In the genomic region with DNA sequence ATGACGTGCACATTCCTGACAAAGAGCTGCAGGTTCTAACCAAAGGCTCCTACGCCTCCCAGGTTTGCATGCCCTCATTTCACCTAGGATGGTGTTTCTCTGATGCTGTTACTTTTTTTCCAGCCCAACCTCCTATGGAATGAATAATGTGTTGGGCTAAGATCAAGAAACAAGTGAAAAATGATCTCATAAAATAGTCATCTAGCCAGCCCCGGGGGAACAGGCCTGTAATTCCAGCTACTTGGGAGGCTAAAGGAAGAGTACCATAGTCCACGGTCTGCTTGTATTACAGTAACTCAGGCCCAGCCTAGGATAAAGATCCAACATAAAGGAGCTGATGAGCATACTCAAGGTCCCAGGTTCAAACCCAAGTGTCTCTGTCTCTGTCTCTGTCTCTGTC, we compare ENCODE assay signal across 21 mouse cellular contexts. TPM values are rescaled to one million over a fixed set of nuclear protein-coding genes. Genes with fewer than 3 reads are reported as not detected.
DNase-seq lines count a peak whose midpoint lies in the region; ATAC-seq and TF ChIP-seq lines count a peak whose summit lies in the region.
"Had no signal": no experiment of that assay in that cellular context is flagged by ENCODE, and none has a peak within 500 bp of the region (broad histone marks: within the 10 kb centered on the region; RNA-seq: fewer than 3 reads in every experiment).

No protein-coding gene starts in this region.

- H3K4me2 ChIP-seq in limb, embryonic 14.5 days (replicated peaks; ENCODE audit: low read depth, low read length, severe bottlenecking), result no peak overlapping the region
- H3K4me2 ChIP-seq: embryonic facial prominence, embryonic 12.5 days; hindbrain, embryonic 14.5 days; liver, embryonic 11.5 days; neural tube, embryonic 12.5 days had no signal

- H3K9ac ChIP-seq in limb, embryonic 14.5 days (ENCODE audit: low read depth, low read length, severe bottlenecking), result no peak overlapping the region
- H3K9ac ChIP-seq: embryonic facial prominence, embryonic 12.5 days; hindbrain, embryonic 14.5 days; neural tube, embryonic 12.5 days had no signal

- no peak for TF ChIP-seq POLR2A in limb, embryonic 14.5 days (IDR thresholded peaks at IDR 0.05; ENCODE audit: borderline replicate concordance, extremely low read depth, insufficient read depth, insufficient read length)

- H3K4me3 ChIP-seq in heart, embryonic 10.5 days, result no peak overlapping the region
- H3K4me3 ChIP-seq in left cerebral cortex, adult 2 months, result no peak overlapping the region
- H3K4me3 ChIP-seq in limb, embryonic 14.5 days (replicated peaks; ENCODE audit: low read length), result no peak overlapping the region
- H3K4me3 ChIP-seq: embryonic facial prominence, embryonic 12.5 days; forebrain, embryonic 10.5 days; midbrain, embryonic 10.5 days; neural tube, embryonic 12.5 days had no signal

- no peak overlapping the region for H3K27ac ChIP-seq in heart, embryonic 10.5 days
- H3K27ac ChIP-seq in left cerebral cortex, adult 2 months, result peak overlapping the region; percentile 72
- no peak overlapping the region for H3K27ac ChIP-seq in limb, embryonic 14.5 days (replicated peaks; ENCODE audit: low read depth, low read length)
- H3K27ac ChIP-seq: embryonic facial prominence, embryonic 12.5 days; forebrain, embryonic 10.5 days; hindbrain, embryonic 14.5 days; midbrain, embryonic 10.5 days; neural tube, embryonic 12.5 days had no signal

- peak; percentile 26; the same call in 1 of the 2 replicates for ATAC-seq in limb, embryonic 14.5 days (ENCODE audit: low FRiP score, low read depth)
- ATAC-seq: intestine, embryonic 16.5 days had no signal

- 79% methylated on average over 4 of the region's 4 CpGs for WGBS in heart, embryonic 10.5 days
- WGBS in limb, embryonic 14.5 days, result 24% methylated on average over 4 of the region's 4 CpGs

- no peak for TF ChIP-seq CTCF in left cerebral cortex, adult 2 months (IDR thresholded peaks at IDR 0.05)

- no peaks in the 10 kb centered on the region for H3K9me3 ChIP-seq in heart, embryonic 10.5 days
- no peaks in the 10 kb centered on the region for H3K9me3 ChIP-seq in limb, embryonic 14.5 days (ENCODE audit: control insufficient read depth, low read length)
- H3K9me3 ChIP-seq: embryonic facial prominence, embryonic 12.5 days; forebrain, embryonic 10.5 days; midbrain, embryonic 10.5 days; neural tube, embryonic 12.5 days had no signal

- DNase-seq in heart, postnatal 4 days, result peak; percentile 21
- DNase-seq in heart, embryonic 10.5 days (ENCODE audit: low spot score), result no peak
- no peak for DNase-seq in left cerebral cortex, adult 2 months (ENCODE audit: extremely low spot score in 1 of 2, low spot score in 2 of 2)
- DNase-seq in left cerebral cortex, postnatal 10 days (ENCODE audit: extremely low spot score in 1 of 2, low spot score in 2 of 2), result no peak
- DNase-seq in fat pad, adult 2 months (ENCODE audit: extremely low read depth, low read depth, low spot score), result peak; percentile 26
- DNase-seq in limb, embryonic 14.5 days (ENCODE audit: low spot score), result peak; percentile 52
- no peak for DNase-seq in neural tube, embryonic 10.5 days (ENCODE audit: extremely low spot score, low spot score)
- DNase-seq: cerebellum, adult 11-12 months; cerebellum, postnatal 36 days; heart, adult 11 months; layer of hippocampus, adult 9-11 months; lung, adult 2 months; lung, postnatal 36 days; thymus, postnatal 36 days had no signal

- no peaks in the 10 kb centered on the region for H3K27me3 ChIP-seq in heart, embryonic 10.5 days (ENCODE audit: insufficient read depth, poor library complexity, severe bottlenecking)
- H3K27me3 ChIP-seq in limb, embryonic 14.5 days (ENCODE audit: control insufficient read depth, insufficient read depth, low read length), result no peaks in the 10 kb centered on the region
- H3K27me3 ChIP-seq: embryonic facial prominence, embryonic 12.5 days; neural tube, embryonic 12.5 days had no signal

- intact Hi-C loops in left cerebral cortex, adult 2 months (cut with DNase I), result loop anchor here (5.0 to 10.0 kb wide), 2 partner anchors 84 to 146 kb away; no protein-coding TSS in a partner anchor
- intact Hi-C loops in left cerebral cortex, postnatal 10 days (cut with DNase I), result no loop called here

- no peaks in the 10 kb centered on the region for H3K36me3 ChIP-seq in heart, embryonic 10.5 days
- H3K36me3 ChIP-seq in limb, embryonic 14.5 days (ENCODE audit: control insufficient read depth, insufficient read depth, low read length), result no peaks in the 10 kb centered on the region
- H3K36me3 ChIP-seq: embryonic facial prominence, embryonic 12.5 days; forebrain, embryonic 10.5 days; midbrain, embryonic 10.5 days; neural tube, embryonic 12.5 days had no signal

- no peaks in the 10 kb centered on the region for H3K4me1 ChIP-seq in heart, embryonic 10.5 days
- H3K4me1 ChIP-seq in limb, embryonic 14.5 days (ENCODE audit: control insufficient read depth, insufficient read depth, low read length), result no peaks in the 10 kb centered on the region
- H3K4me1 ChIP-seq: forebrain, embryonic 10.5 days; midbrain, embryonic 10.5 days; neural tube, embryonic 12.5 days had no signal

RNA-seq across cellular contexts. Expression of gene Adam22, which starts 57.1 kb away (rescaled TPM):
- 1 to 10 TPM; 8.1 to 8.3 TPM for total RNA-seq in heart, postnatal 4 days (2021)
- 4.7 TPM in 2 replicates for polyA plus RNA-seq in heart, embryonic 10.5 days (2016; fragmentation: Nextera tagmentation; extraction: Ambion mirVana)
- 100 to 1,000 TPM; 214 to 226 TPM for total RNA-seq in left cerebral cortex, adult 2 months (2021)
- 100 to 1,000 TPM; 207 to 208 TPM for total RNA-seq in left cerebral cortex, postnatal 10 days (2021)
- polyA plus RNA-seq in limb, embryonic 14.5 days (2012; rRNA removed), result 8.6 and 9.2 TPM in 2 replicates
- 14.3 and 18.8 TPM in 2 replicates for polyA plus RNA-seq in limb, embryonic 14.5 days (2014; fragmentation: Nextera tagmentation; extraction: Ambion mirVana)

Comparison
In these comparisons a context has a peak if more than half of its experiments do, and no peak if none do; other contexts are left out.
1. DNase-seq: peak in heart, postnatal 4 days (single experiment), fat pad, adult 2 months (single experiment) and limb, embryonic 14.5 days (single experiment); none in heart, embryonic 10.5 days (single experiment), left cerebral cortex, adult 2 months (0 of 2), left cerebral cortex, postnatal 10 days (0 of 2) and neural tube, embryonic 10.5 days (single experiment).
2. RNA of gene Adam22, which starts 57.1 kb away (total RNA-seq): 214 to 226 TPM in left cerebral cortex, adult 2 months and 207 to 208 TPM in left cerebral cortex, postnatal 10 days; 8.1 to 8.3 TPM in heart, postnatal 4 days; every median in the first group is over 10 times any median in the second.